Mouse (Mus musculus): ENCODE data around the gene Timm44. TPM values are rescaled to one million over a fixed set of nuclear protein-coding genes. Genes with fewer than 3 reads are reported as not detected.
"Not testable (repeated sequence)": the region's sequence is repeated elsewhere in the genome, so short reads cannot be mapped to it uniquely, and the experiment has no call there.

Timm44 gene
- polyA plus RNA-seq, 1 experiment: 55.0 TPM

- peaks cover 14% of the 10 kb centered on the region for H3K4me1 ChIP-seq (ENCODE audit: control insufficient read depth, insufficient read depth, low read length)
- no peak overlapping the region for H3K4me3 ChIP-seq (ENCODE audit: insufficient read depth, low read length)
- TF ChIP-seq CTCF (IDR thresholded peaks at IDR 0.05; ENCODE audit: low read depth, low read length) (no peak), POLR2A (IDR thresholded peaks at IDR 0.05; ENCODE audit: borderline replicate concordance, low read depth, low read length) (no peak)
- H3K27ac ChIP-seq (ENCODE audit: insufficient read depth, low read depth, low read length): no peak overlapping the region
These were observed 8.1 kb downstream of the Timm44 start for GRCm38 (mm10) chr8:4267627-4268026.

- Histone ChIP-seq H3K4me3 (ENCODE audit: insufficient read depth, low read length) (no peak overlapping the region), H3K4me1 (ENCODE audit: control insufficient read depth, insufficient read depth, low read length) (peaks cover 14% of the 10 kb centered on the region), H3K27ac (ENCODE audit: insufficient read depth, low read depth, low read length) (no peak overlapping the region)
- no peak for TF ChIP-seq CTCF (IDR thresholded peaks at IDR 0.05; ENCODE audit: low read depth, low read length)
- TF ChIP-seq POLR2A (IDR thresholded peaks at IDR 0.05; ENCODE audit: borderline replicate concordance, low read depth, low read length): no peak
These were observed 10.4 kb downstream of the Timm44 start for GRCm38 (mm10) chr8:4265160-4265914.

DNA sequence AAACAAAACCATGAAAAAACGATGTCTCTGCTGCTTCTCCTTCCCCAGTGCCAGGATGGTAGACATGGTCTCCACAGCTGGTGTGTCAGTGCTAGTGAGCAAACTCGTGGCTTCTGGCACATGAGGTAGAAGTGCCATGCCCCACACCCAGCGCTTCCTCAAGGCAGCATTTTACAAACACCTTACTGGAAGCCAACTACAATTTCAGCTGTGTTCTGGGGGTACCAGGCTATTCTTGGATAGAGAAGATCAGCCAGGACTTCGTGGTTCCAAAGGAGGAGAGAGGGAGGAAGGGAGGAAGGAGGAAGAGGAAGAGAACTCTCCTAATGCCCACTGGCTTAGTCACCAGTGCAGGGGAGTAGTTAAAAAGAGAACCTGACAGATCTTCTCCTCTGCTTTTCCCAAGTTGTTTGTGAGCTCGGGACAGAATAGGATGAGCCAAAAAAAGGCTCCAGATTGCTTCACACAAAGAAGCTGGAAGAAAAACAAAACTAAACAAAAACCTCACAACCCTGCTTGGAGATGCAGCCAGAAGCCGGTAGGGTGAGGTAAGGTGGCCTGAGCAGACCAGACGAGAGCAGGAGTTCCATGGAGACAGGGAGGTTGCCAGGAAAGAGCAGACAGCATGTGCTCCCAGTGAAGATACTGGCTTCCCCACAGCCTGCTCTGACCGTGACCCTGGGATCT is 12.5 kb downstream of the Timm44 start:
- no peak overlapping the region for H3K4me3 ChIP-seq (ENCODE audit: insufficient read depth, low read length)
- TF ChIP-seq CTCF (IDR thresholded peaks at IDR 0.05; ENCODE audit: low read depth, low read length) (no peak), POLR2A (IDR thresholded peaks at IDR 0.05; ENCODE audit: borderline replicate concordance, low read depth, low read length) (no peak)
- H3K4me1 ChIP-seq (ENCODE audit: control insufficient read depth, insufficient read depth, low read length): peaks cover 18% of the 10 kb centered on the region
- H3K27ac ChIP-seq (ENCODE audit: insufficient read depth, low read depth, low read length): peak overlapping the region; percentile 38

DNA sequence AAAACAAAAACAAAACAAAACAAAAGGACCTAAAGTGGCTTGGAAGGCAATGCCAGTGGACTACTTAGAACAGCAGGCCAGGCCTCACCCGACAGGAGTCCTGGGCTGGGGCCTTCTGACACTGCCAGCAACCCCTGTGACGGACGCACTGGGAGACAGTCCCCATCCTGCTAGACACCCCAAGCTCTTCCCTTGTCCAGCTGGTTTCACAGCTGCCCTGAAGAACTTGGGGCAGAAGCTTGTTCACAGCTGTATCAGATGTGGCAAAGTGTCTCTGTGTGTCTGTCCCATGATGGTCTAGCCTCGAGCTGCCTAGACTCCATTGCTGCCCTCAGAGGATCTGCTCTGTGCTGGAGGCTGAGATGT is 15.9 kb downstream of the Timm44 start:
- Histone ChIP-seq H3K27ac (ENCODE audit: insufficient read depth, low read depth, low read length) (no peak overlapping the region), H3K4me1 (ENCODE audit: control insufficient read depth, insufficient read depth, low read length) (peaks cover 18% of the 10 kb centered on the region), H3K4me3 (ENCODE audit: insufficient read depth, low read length) (no peak overlapping the region)
- no peak for TF ChIP-seq CTCF (IDR thresholded peaks at IDR 0.05; ENCODE audit: low read depth, low read length)
- TF ChIP-seq POLR2A (IDR thresholded peaks at IDR 0.05; ENCODE audit: borderline replicate concordance, low read depth, low read length): no peak

GRCm38 (mm10) chr8:4259125-4259804 is 16.4 kb downstream of the Timm44 start, which contains the start of gene Ctxn1:
Ctxn1 (minus strand) TSS chr8:4259274.
- Histone ChIP-seq H3K4me1 (ENCODE audit: control insufficient read depth, insufficient read depth, low read length) (peaks cover 16% of the 10 kb centered on the region), H3K4me3 (ENCODE audit: insufficient read depth, low read length) (peak within 1 kb of the TSS; percentile 52), H3K27ac (ENCODE audit: insufficient read depth, low read depth, low read length) (no peak within 1 kb of the TSS)
- no peak for TF ChIP-seq POLR2A (IDR thresholded peaks at IDR 0.05; ENCODE audit: borderline replicate concordance, low read depth, low read length)
- no peak for TF ChIP-seq CTCF (IDR thresholded peaks at IDR 0.05; ENCODE audit: low read depth, low read length)

DNA sequence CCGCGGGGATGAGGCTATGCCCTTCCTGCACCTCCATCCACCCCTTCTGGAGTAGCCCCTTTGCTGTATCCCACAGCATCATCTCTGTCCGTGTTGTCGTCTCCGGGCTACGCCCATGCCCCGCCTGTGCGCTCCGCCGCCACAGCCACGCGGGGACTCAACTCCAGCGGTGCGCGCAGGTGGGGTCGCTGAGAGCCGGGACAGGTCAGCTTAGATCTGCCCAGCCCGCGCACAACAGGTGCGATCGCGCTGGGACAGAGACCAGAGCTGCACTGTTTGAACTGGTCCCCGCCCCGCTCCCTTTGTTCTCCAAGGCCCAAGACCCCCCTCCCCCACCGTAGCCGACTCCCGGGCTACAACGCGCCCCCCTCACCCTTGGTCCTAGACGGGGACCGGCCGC is 17.0 kb downstream of the Timm44 start:
- Histone ChIP-seq H3K27ac (ENCODE audit: insufficient read depth, low read depth, low read length) (no peak overlapping the region), H3K4me1 (ENCODE audit: control insufficient read depth, insufficient read depth, low read length) (peaks cover 15% of the 10 kb centered on the region), H3K4me3 (ENCODE audit: insufficient read depth, low read length) (peak overlapping the region; percentile 52)
- TF ChIP-seq POLR2A (IDR thresholded peaks at IDR 0.05; ENCODE audit: borderline replicate concordance, low read depth, low read length) (no peak), CTCF (IDR thresholded peaks at IDR 0.05; ENCODE audit: low read depth, low read length) (no peak)

DNA sequence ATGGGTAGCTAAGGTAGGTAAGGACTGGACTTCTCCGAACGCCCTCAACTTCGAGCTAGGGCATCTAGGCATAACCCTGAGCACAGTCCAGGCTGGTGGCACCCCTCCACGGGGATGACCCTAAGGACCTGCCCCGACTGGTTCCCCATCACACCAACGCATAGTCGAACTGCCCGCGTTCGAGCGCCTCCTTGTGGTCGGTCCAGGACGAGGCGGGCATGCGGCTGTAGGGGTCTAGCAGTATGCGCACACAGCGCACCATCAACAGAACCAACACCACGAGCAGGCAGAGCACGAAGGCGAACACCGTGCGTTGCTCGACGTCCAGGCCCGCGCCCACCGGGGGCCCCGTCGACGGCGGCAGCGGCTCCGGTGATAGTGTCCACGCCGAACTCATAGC is 17.5 kb downstream of the Timm44 start:
- H3K4me3 ChIP-seq (ENCODE audit: insufficient read depth, low read length): peak overlapping the region; percentile 52

DNA sequence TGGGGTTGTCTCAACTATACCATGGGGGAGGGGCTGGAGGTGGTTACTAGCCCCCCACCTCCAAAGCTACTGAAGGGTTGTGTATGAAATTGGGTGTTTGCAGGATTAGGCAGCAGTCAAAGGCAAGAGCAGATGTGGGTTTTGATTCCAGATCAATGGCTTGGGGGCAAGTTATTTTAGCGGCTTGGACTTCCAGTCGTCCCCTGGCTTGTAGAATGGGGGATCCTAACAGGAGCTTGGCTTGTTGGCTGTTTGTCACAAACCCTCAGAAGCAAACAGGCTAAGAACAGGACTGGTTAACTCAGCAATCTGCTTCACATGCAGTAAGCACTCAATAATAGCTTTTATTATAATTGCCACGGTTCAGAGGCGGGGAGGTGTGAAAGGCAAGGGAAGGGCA is 18.4 kb downstream of the Timm44 start:
- peaks cover 12% of the 10 kb centered on the region for H3K4me1 ChIP-seq (ENCODE audit: control insufficient read depth, insufficient read depth, low read length)

More for the DNA sequence above, 17.5 kb downstream of the Timm44 start:
- no peak overlapping the region for H3K27ac ChIP-seq (ENCODE audit: insufficient read depth, low read depth, low read length)
- H3K4me1 ChIP-seq (ENCODE audit: control insufficient read depth, insufficient read depth, low read length): peaks cover 12% of the 10 kb centered on the region
- TF ChIP-seq POLR2A (IDR thresholded peaks at IDR 0.05; ENCODE audit: borderline replicate concordance, low read depth, low read length) (no peak), CTCF (IDR thresholded peaks at IDR 0.05; ENCODE audit: low read depth, low read length) (peak; percentile 71)

DNA sequence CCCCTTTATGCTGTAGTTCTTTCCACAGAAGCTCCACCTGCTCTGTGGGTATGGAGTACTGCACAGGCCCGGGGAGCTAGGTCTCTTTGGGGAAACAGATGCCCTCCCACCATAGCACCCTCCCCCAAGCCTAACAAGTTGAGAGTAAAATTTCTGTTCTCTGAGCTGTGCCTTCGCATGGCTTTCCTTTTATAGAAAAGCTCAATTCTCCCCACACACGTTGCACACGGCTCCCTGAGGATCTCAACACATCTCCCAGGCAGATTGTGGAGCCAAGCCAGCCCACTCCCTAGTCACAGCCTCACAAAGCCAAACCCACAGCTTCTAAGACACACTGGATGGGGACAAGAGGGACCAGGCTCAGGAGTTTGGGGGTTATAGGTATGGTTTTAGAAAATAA is 18.8 kb downstream of the Timm44 start:
- Histone ChIP-seq H3K27ac (ENCODE audit: insufficient read depth, low read depth, low read length) (no peak overlapping the region), H3K4me3 (ENCODE audit: insufficient read depth, low read length) (no peak overlapping the region), H3K4me1 (ENCODE audit: control insufficient read depth, insufficient read depth, low read length) (peaks cover 16% of the 10 kb centered on the region)
- TF ChIP-seq POLR2A (IDR thresholded peaks at IDR 0.05; ENCODE audit: borderline replicate concordance, low read depth, low read length) (no peak), CTCF (IDR thresholded peaks at IDR 0.05; ENCODE audit: low read depth, low read length) (no peak)

More for the DNA sequence above, 18.4 kb downstream of the Timm44 start:
- H3K27ac ChIP-seq (ENCODE audit: insufficient read depth, low read depth, low read length): no peak overlapping the region
- no peak overlapping the region for H3K4me3 ChIP-seq (ENCODE audit: insufficient read depth, low read length)
- TF ChIP-seq POLR2A (IDR thresholded peaks at IDR 0.05; ENCODE audit: borderline replicate concordance, low read depth, low read length) (no peak), CTCF (IDR thresholded peaks at IDR 0.05; ENCODE audit: low read depth, low read length) (no peak)

DNA sequence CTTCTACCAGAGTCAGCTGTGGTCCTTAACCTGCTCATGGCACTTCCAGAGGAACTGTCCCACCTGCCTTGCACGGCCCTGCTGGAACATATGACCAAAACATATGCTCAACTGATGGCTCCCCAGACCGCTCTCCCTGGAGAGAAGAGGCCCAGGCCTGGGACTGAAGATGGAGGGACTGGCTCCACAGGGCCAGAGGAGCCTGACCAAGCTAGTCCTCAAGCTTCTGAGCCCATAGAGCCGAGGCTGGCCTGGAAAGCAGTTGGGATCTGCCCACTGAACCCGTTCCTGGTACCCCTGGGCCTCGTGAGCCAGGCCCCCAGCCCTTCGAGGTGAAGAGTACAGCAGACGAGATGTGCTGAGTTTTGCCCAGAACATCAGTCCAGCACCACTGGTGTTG is 20.2 kb downstream of the Timm44 start:
- H3K27ac ChIP-seq (ENCODE audit: insufficient read depth, low read depth, low read length); H3K4me3 ChIP-seq (ENCODE audit: insufficient read depth, low read length): not testable (repeated sequence)
- H3K4me1 ChIP-seq (ENCODE audit: control insufficient read depth, insufficient read depth, low read length): peaks cover 22% of the 10 kb centered on the region
